Mouse (Mus musculus): Measurements from ENCODE around the gene Gemin5. TPM values are rescaled to one million over a fixed set of nuclear protein-coding genes. Genes with fewer than 3 reads are reported as not detected.
A peak's percentile ranks its signal among the peaks of the same experiment; 100 is the strongest.
"Not testable (repeated sequence)": the region's sequence is repeated elsewhere in the genome, so short reads cannot be mapped to it uniquely, and the experiment has no call there.

Gene Gemin5
- polyA plus RNA-seq, 1 experiment from 2014 or later, result 32.0 TPM

DNA sequence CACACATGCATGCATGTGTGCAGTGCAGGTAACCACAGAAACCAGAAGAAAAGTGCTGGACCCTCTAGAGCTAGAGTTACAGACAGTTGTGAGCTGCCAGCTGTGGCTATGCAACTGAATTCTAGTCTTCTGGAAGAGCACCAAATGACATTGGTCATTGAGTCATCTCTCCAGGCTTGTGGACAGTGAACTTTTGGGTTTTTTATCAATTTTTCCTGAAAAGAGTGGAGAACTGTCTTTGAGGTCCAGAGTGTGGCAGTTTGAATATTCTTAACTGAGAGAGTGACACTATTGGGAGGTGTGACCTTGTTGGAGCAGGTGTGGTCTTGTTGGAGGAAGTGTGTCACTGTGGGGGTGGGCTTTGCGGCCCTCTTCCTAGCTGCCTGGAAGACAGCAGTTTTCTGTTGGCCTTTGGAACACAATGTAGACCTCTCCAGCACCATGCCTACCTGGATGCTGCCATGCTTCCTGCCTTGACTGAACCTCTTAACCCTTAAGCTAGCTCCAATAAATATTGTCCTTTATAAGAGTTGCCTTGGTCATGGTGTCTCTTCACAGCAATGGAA is 42.1 kb upstream of the Gemin5 start:
- Histone ChIP-seq H3K36me3 (ENCODE audit: control insufficient read depth, insufficient read depth, low read length) (no peaks in the 10 kb centered on the region), H3K4me1 (replicated peaks; ENCODE audit: control insufficient read depth, insufficient read depth, low read length) (no peaks in the 10 kb centered on the region), H3K27ac (ENCODE audit: low read depth, low read length) (no peak overlapping the region), H3K4me2 (replicated peaks; ENCODE audit: low read depth, low read length) (no peak overlapping the region), H3K9ac (ENCODE audit: low read depth, low read length) (no peak overlapping the region), H3K4me3 (ENCODE audit: low read depth, low read length) (no peak overlapping the region), H3K9me3 (ENCODE audit: control insufficient read depth, low read length) (no peaks in the 10 kb centered on the region), H3K27me3 (ENCODE audit: control insufficient read depth, insufficient read depth, low read length) (no peaks in the 10 kb centered on the region)
- DNase-seq (ENCODE audit: low spot score) (no peak), ATAC-seq (ENCODE audit: low FRiP score) (no peak)
- WGBS, result 78% methylated on average over 1 of the region's 1 CpGs

DNA sequence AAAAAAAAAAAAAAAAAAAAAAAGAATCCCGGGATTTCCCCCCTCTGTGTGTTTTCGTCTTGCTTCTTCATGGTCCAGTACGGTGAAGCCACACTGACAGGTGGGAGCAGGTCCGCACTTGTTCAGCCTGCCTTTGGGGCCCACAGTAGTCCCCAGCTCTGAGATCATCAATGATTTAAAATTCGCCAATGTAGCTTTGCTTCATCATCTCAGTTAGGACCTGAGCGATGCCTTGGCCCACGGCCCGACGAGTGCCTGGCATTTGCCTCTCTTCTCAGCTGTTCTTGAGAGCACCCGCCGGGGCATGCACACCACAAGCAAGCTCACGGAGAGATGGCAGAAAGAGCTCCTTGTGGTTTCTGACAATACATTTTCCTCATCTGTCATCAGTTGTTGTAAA is 32.7 kb upstream of the Gemin5 start:
- Histone ChIP-seq H3K4me1 (replicated peaks; ENCODE audit: control insufficient read depth, insufficient read depth, low read length) (no peaks in the 10 kb centered on the region), H3K9ac (ENCODE audit: low read depth, low read length) (no peak overlapping the region)
- no peak for ATAC-seq (ENCODE audit: low FRiP score)

DNA sequence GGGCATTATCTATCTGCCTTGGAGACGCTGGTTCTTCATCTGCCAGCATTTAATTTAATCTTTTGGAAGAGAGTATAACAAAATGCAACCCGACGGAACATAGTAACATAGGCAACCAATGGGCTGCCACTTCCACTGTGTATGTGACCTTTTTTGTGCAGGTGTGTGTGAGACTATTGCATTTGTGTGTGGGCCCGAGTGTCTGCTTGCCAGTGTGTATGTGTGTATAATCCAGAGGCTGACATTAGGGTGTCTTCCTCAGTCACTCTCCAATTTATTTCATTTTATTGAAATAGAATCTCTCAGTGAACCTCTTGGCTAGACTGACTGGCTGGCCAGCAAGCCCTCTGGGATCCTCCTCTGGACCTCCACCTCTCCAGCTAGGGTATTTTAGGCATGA is 31.9 kb upstream of the Gemin5 start:
- no peak overlapping the region for H3K9ac ChIP-seq (ENCODE audit: low read depth, low read length)
- H3K27ac ChIP-seq (ENCODE audit: low read depth, low read length), result no peak overlapping the region
- H3K4me3 ChIP-seq (ENCODE audit: low read depth, low read length), result no peak overlapping the region
- H3K4me1 ChIP-seq (replicated peaks; ENCODE audit: control insufficient read depth, insufficient read depth, low read length), result no peaks in the 10 kb centered on the region
- ATAC-seq (ENCODE audit: low FRiP score) (no peak), DNase-seq (ENCODE audit: low spot score) (no peak)
- H3K27me3 ChIP-seq (ENCODE audit: control insufficient read depth, insufficient read depth, low read length), result no peaks in the 10 kb centered on the region
- H3K36me3 ChIP-seq (ENCODE audit: control insufficient read depth, insufficient read depth, low read length), result no peaks in the 10 kb centered on the region
- no peak overlapping the region for H3K4me2 ChIP-seq (replicated peaks; ENCODE audit: low read depth, low read length)
- no peaks in the 10 kb centered on the region for H3K9me3 ChIP-seq (ENCODE audit: control insufficient read depth, low read length)
- 89% methylated on average over 4 of the region's 4 CpGs for WGBS

More for the DNA sequence above, 32.7 kb upstream of the Gemin5 start:
- DNase-seq (ENCODE audit: low spot score), result no peak
- H3K36me3 ChIP-seq (ENCODE audit: control insufficient read depth, insufficient read depth, low read length), result no peaks in the 10 kb centered on the region
- no peak overlapping the region for H3K4me2 ChIP-seq (replicated peaks; ENCODE audit: low read depth, low read length)
- H3K27me3 ChIP-seq (ENCODE audit: control insufficient read depth, insufficient read depth, low read length), result no peaks in the 10 kb centered on the region
- no peaks in the 10 kb centered on the region for H3K9me3 ChIP-seq (ENCODE audit: control insufficient read depth, low read length)
- no peak overlapping the region for H3K4me3 ChIP-seq (ENCODE audit: low read depth, low read length)
- no peak overlapping the region for H3K27ac ChIP-seq (ENCODE audit: low read depth, low read length)
- WGBS, result 88% methylated on average over 12 of the region's 12 CpGs

DNA sequence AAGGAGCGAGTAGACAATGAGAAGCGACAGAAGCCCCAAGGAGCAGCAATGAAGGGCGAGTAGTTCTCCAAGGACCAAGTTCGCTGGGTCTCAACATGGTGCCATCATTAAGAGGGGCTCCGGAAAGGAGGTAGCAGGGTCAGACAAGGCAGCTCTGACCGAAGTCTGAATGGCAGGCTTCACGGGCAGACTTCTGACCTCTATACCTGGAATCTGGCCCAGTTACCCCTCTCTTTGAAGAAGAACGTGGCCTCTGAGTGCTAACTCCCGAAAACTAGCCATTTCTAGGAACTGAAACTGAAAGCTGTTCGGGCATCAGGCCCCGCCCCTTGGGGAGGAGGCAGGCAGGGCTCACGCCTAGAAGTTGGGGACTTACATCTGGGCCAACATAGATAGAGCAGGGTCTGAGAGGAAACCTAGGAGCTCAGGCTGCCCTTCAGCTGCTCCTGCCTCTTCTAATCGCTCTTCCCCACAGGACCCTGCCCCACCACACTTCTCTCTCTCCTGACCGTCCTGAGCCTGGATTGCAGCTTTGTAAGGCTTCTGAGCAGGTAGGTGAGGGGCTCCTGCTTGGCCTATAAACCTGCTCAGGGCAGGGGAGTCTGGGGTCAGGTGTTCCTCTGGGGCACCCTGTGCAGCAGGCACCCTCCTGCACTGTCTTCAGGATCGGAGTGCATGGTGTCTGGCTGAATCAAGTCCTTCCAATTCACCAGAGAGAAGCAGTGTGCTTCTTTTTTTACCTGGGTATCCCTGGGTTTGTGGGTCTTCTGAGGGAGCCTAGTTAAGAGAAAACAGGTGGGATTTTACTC is 31.1 kb upstream of the Gemin5 start, which contains the start of the genes Igtp and Irgm2:
Gene Igtp (plus strand): TSS at position 328 of the 809 bp plus-strand sequence.
Gene Irgm2 (plus strand): TSS at position 390 of the 809 bp plus-strand sequence.
- peak; percentile 58 for DNase-seq (ENCODE audit: low spot score)
- Histone ChIP-seq H3K9ac (ENCODE audit: low read depth, low read length) (peak within 1 kb of the TSS; percentile 25), H3K4me3 (ENCODE audit: low read depth, low read length) (peak within 1 kb of the TSS; percentile 31), H3K4me2 (replicated peaks; ENCODE audit: low read depth, low read length) (peak within 1 kb of the TSS; percentile 51)
- not testable (repeated sequence) for H3K27ac ChIP-seq (ENCODE audit: low read depth, low read length); H3K4me1 ChIP-seq (replicated peaks; ENCODE audit: control insufficient read depth, insufficient read depth, low read length); ATAC-seq (ENCODE audit: low FRiP score); H3K27me3 ChIP-seq (ENCODE audit: control insufficient read depth, insufficient read depth, low read length); H3K9me3 ChIP-seq (ENCODE audit: control insufficient read depth, low read length); H3K36me3 ChIP-seq (ENCODE audit: control insufficient read depth, insufficient read depth, low read length)
- 9% methylated on average over 13 of the region's 15 CpGs for WGBS

DNA sequence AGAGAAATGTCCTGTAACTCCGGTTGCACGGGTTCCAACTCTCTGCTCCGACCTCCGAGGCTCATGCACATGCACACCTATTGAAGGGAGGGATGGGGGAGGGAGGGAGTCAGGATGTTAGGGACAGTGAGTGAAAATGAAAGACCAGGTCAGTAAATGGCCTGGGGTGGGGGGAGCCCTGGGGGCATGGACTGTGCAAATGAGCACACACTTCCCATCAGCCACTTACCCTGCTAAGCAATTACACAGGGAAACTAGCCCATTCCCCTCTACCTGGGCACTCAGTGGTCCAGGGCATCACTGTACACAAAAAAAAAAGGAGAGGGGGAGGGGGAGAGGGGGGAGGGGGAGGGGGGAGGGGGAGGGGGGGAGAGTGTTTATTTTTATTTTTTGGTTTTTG is 30.3 kb upstream of the Gemin5 start:
- no peaks in the 10 kb centered on the region for H3K27me3 ChIP-seq (ENCODE audit: control insufficient read depth, insufficient read depth, low read length)
- H3K27ac ChIP-seq (ENCODE audit: low read depth, low read length), result no peak overlapping the region
- H3K9me3 ChIP-seq (ENCODE audit: control insufficient read depth, low read length), result no peaks in the 10 kb centered on the region
- ATAC-seq (ENCODE audit: low FRiP score) (no peak), DNase-seq (ENCODE audit: low spot score) (no peak)
- peak overlapping the region; percentile 51; the same call in 1 of the 2 replicates for H3K4me2 ChIP-seq (replicated peaks; ENCODE audit: low read depth, low read length)
- H3K4me1 ChIP-seq (replicated peaks; ENCODE audit: control insufficient read depth, insufficient read depth, low read length), result no peaks in the 10 kb centered on the region
- 87% methylated on average over 4 of the region's 4 CpGs for WGBS
- no peak overlapping the region for H3K9ac ChIP-seq (ENCODE audit: low read depth, low read length)
- no peaks in the 10 kb centered on the region for H3K36me3 ChIP-seq (ENCODE audit: control insufficient read depth, insufficient read depth, low read length)
- peak overlapping the region; percentile 31; the same call in 1 of the 2 replicates for H3K4me3 ChIP-seq (ENCODE audit: low read depth, low read length)

DNA sequence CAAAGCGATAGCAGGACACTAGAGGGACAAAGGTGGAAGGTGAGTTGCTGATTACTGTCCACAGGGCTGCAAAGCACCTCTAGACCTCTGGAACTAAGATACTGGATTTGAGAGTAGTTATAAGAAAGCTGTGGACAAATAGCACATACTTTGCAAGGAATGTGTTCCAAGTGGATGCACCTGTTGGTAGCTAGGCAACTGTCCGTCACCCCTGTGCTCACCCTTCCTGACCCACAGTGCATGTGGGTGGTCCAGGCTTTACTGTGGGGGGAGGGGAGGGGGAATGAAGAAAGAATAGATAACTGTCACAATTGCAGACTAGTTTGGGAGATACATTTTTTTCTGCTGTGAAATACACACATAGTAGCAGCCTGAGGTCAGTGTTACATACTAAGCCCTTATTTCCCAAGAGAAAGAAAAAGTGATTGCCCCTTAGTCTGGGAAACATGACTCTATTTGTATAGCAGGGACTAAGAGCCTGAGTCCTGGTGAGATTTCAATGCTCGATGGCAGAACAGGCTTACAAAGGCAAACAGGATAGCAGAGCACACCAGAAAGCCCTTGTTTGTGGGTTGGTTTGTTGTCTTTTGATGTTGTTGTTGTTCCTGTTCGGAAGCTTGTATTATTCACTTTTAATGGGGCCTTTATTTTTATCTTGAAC is 25.7 kb upstream of the Gemin5 start:
- ATAC-seq (ENCODE audit: low FRiP score) (no peak), DNase-seq (ENCODE audit: low spot score) (no peak)
- H3K27me3 ChIP-seq (ENCODE audit: control insufficient read depth, insufficient read depth, low read length), result no peaks in the 10 kb centered on the region
- H3K4me1 ChIP-seq (replicated peaks; ENCODE audit: control insufficient read depth, insufficient read depth, low read length), result no peaks in the 10 kb centered on the region
- H3K27ac ChIP-seq (ENCODE audit: low read depth, low read length), result no peak overlapping the region
- H3K9ac ChIP-seq (ENCODE audit: low read depth, low read length), result no peak overlapping the region
- no peaks in the 10 kb centered on the region for H3K9me3 ChIP-seq (ENCODE audit: control insufficient read depth, low read length)
- no peaks in the 10 kb centered on the region for H3K36me3 ChIP-seq (ENCODE audit: control insufficient read depth, insufficient read depth, low read length)
- WGBS, result 48% methylated on average over 4 of the region's 4 CpGs
- H3K4me3 ChIP-seq (ENCODE audit: low read depth, low read length), result no peak overlapping the region
- H3K4me2 ChIP-seq (replicated peaks; ENCODE audit: low read depth, low read length), result no peak overlapping the region

DNA sequence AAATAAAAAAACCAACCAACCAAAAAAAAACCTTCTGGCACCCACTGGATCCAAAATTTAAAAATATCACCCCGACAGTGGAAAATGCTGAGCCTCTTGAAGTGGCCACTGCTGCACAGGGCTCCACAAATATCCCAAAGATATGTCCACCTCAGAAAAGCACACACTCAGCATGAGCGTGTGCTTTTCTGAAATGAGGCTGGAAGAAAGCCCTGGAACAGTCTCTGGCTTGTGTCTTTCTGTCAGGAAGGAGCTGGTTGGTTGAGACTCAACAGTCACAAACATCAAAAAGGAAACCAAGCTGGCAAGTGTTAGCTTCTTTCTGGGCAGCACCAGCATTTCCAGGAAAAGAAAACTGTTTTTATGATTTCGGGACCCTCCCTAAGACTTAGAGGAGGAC is 25.0 kb upstream of the Gemin5 start:
- no peak overlapping the region for H3K27ac ChIP-seq (ENCODE audit: low read depth, low read length)
- H3K36me3 ChIP-seq (ENCODE audit: control insufficient read depth, insufficient read depth, low read length), result no peaks in the 10 kb centered on the region
- no peaks in the 10 kb centered on the region for H3K9me3 ChIP-seq (ENCODE audit: control insufficient read depth, low read length)
- no peak for DNase-seq (ENCODE audit: low spot score)
- 87% methylated on average over 3 of the region's 3 CpGs for WGBS
- no peak overlapping the region for H3K4me2 ChIP-seq (replicated peaks; ENCODE audit: low read depth, low read length)
- no peaks in the 10 kb centered on the region for H3K4me1 ChIP-seq (replicated peaks; ENCODE audit: control insufficient read depth, insufficient read depth, low read length)
- no peaks in the 10 kb centered on the region for H3K27me3 ChIP-seq (ENCODE audit: control insufficient read depth, insufficient read depth, low read length)
- H3K4me3 ChIP-seq (ENCODE audit: low read depth, low read length), result no peak overlapping the region
- no peak overlapping the region for H3K9ac ChIP-seq (ENCODE audit: low read depth, low read length)
- no peak for ATAC-seq (ENCODE audit: low FRiP score)

DNA sequence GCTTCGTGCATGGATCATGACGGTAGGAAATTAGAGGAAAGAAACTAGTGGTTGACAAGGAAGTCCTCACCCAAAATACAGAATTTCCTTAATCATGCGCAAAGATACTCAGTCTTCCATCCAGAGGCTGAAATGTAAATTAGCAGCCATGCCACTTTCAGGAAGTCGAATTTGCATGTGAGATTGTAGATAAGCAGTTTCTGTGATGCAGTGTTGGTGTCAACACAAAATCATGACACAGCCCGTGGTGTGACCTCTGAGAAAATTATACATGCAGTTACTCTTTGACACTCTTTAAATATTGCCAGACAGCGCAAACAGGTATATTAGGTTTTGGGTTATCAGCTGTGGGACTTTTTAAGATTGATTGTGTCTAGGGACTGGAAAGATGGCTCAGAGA is 21.3 kb upstream of the Gemin5 start:
- no peak for DNase-seq (ENCODE audit: low spot score)
- no peaks in the 10 kb centered on the region for H3K27me3 ChIP-seq (ENCODE audit: control insufficient read depth, insufficient read depth, low read length)
- H3K27ac ChIP-seq (ENCODE audit: low read depth, low read length), result no peak overlapping the region
- 92% methylated on average over 6 of the region's 6 CpGs for WGBS
- ATAC-seq (ENCODE audit: low FRiP score), result no peak
- H3K36me3 ChIP-seq (ENCODE audit: control insufficient read depth, insufficient read depth, low read length), result no peaks in the 10 kb centered on the region
- H3K4me3 ChIP-seq (ENCODE audit: low read depth, low read length), result no peak overlapping the region
- no peaks in the 10 kb centered on the region for H3K9me3 ChIP-seq (ENCODE audit: control insufficient read depth, low read length)
- H3K4me2 ChIP-seq (replicated peaks; ENCODE audit: low read depth, low read length), result no peak overlapping the region
- no peak overlapping the region for H3K9ac ChIP-seq (ENCODE audit: low read depth, low read length)
- H3K4me1 ChIP-seq (replicated peaks; ENCODE audit: control insufficient read depth, insufficient read depth, low read length), result no peaks in the 10 kb centered on the region
